Mouse (Mus musculus) lung, adult 2 months (tissue): ENCODE results near the gene Nrg4.

Source experiments
- CTCF ChIP-seq: fragments of 200-500 bp; IDR thresholded peaks from 2 replicates; pipeline ENCODE4 v1.5.1; 2011; ENCODE audit warnings: mild to moderate bottlenecking, low read length, control low read depth; ENCODE audit not compliant: insufficient read depth
- POLR2A ChIP-seq: fragments of 200-500 bp; IDR thresholded peaks from 2 replicates; pipeline ENCODE4 v1.6.1; 2011; ENCODE audit warnings: low read depth, mild to moderate bottlenecking, control low read depth, low read length, borderline replicate concordance; ENCODE audit errors: extremely low read depth

DNA sequence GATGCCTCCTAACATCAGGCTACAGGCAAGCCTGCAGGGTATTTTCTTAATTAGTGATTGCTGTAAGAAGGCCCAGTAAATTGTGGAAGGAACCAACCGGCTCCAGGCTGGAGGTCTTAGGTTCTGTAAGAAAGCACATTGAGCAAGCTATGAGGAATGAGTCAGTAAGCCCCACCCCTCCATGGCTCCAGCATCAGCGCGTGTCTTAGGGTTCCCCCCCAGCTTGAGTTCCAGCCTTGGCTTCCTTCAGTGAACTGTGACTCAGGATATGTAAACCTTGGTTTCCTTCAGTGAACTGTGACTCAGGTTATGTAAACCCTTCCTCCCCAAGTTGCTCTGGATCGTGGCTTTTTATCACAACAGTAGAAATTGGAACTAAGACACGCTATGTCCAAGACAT is 35.3 kb upstream of the Nrg4 start:
- TF ChIP-seq CTCF (no peak), POLR2A (no peak)
